Mouse (Mus musculus) splenic B cell, adult 2 months (primary cell): Measurements from ENCODE around the gene Atp6v1a.

Source experiments
- DNase-seq: peaks from one replicate; pipeline ENCODE4 v3.0.0-alpha.2; 2011; ENCODE audit warnings: low read depth, low spot score
- H3K27me3 ChIP-seq: 2 replicates; pipeline ENCODE4 v1.6.1; 2012; ENCODE audit warnings: mild to moderate bottlenecking, low read length, moderate library complexity, mixed read lengths; ENCODE audit not compliant: control insufficient read depth, poor library complexity, insufficient read depth, severe bottlenecking
- H3K36me3 ChIP-seq: 2 replicates; pipeline ENCODE4 v1.6.1; 2012; ENCODE audit warnings: mild to moderate bottlenecking, low read length, moderate library complexity, mixed read lengths; ENCODE audit not compliant: control insufficient read depth, poor library complexity, insufficient read depth, severe bottlenecking

Atp6v1a gene

DNA sequence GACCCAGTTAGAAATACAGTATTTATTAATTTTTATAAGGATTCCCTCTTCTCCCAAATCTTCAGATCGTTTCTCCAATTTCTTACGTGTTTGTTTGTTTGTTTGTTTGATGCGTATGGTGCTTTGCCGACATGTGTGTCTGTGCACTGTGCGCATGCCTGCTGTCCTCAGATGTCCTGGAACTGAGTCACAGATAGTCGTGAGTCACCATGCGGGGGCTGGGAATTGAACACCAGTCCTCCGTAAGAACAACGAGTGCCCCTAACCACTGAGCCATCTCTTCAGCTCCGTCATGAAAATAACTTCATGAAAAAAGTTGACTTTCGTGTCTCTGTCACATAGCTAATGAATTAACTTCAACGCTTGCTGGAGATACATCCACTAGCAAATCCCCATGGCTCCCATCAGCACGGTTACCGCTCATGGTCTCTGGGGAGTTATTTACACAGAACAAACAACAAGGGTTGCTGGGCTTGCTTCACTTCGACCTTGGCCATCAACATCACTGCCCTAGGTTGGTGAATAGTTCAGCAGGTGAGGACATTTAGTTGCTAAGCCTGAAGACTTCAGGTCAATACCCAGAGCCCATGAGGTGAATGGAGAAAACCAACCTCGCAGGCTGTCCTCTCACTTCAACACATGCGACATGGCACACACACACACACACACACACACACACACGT lies 78.8 kb downstream of the Atp6v1a start:
- Histone ChIP-seq H3K36me3 (no peaks in the 10 kb centered on the region), H3K27me3 (no peaks in the 10 kb centered on the region)
- DNase-seq: no peak

GRCm38 (mm10) chr16:44058745-44059144 lies 80.8 kb downstream of the Atp6v1a start:
- peak; percentile 82 for DNase-seq
- no peaks in the 10 kb centered on the region for H3K36me3 ChIP-seq
- no peaks in the 10 kb centered on the region for H3K27me3 ChIP-seq

DNA sequence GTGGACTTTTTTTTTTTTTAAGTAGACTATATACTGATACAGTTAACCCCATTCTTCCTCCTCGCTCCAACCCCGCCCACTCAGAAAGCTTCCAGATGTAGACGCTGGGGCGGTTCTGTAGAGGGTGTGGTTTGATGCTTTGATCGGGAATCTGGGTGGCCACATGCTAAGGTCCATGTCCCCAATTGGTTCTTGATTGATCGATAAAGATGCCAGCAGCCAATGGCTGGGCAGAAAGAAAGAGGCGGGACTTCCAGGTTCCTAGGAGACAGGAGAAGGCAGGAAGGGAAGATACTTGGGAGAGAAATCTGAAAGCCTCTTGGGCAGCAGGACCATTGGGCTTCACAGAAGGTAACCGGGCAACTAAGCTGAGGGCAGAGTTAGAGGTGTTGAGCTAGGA lies 83.7 kb downstream of the Atp6v1a start:
- Histone ChIP-seq H3K36me3 (no peaks in the 10 kb centered on the region), H3K27me3 (no peaks in the 10 kb centered on the region)
- DNase-seq: no peak

DNA sequence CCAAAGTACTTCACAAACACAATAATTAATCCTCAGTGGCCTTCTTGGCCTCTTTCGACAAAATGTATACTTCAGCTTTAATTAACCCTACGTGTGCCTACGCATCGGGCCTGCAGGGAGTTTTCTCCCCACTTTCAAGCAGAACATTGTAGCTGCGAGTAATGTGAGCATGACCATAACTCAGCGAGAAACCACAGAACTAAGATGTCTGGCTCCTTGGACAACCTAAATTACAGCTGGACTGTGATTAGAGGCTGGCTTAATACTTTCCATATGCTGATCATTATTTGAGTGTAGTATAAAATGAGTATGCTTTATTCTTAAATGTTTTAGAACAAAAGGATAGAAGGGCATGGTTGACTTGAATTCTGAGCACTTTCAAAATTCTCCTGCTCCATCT lies 86.2 kb downstream of the Atp6v1a start:
- no peak for DNase-seq
- Histone ChIP-seq H3K36me3 (no peaks in the 10 kb centered on the region), H3K27me3 (no peaks in the 10 kb centered on the region)

DNA sequence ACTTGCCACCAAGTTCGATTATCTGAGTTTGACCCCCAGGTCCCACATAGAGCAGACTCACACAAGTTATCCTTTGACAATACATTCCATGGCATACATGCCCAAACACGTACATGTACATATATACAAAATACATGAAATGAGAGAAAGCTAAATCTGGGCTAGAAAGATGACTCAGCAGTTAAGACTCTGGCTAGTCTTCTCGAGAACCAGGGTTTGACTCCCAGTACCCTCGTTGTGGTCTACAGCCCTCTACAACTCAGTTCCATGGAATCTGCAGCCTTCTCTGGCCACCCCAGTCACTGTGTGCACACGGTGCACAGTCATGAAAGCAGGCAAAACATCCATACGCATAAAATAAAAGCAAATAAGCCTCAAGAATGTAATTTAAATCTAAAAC lies 87.1 kb downstream of the Atp6v1a start:
- Histone ChIP-seq H3K36me3 (no peaks in the 10 kb centered on the region), H3K27me3 (no peaks in the 10 kb centered on the region)
- no peak for DNase-seq

DNA sequence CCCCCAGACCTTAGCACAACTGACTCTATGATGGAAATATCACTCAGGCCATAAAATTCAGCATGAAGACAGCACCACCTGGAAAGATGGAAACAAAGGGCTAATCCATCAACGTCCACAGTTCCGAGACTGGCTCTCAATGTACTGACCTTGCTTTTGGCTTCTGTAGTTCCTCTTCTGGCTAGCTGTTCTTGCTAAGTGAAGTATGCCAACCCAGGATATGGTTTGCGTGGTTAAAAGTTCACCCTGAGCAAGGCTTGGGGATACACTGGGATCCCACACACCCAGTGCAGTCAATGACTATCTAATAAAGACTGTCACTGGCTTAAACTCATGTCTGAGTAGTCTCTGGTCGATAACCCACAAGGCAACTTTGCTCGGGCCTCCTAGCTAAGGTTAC lies 89.4 kb downstream of the Atp6v1a start:
- Histone ChIP-seq H3K27me3 (no peaks in the 10 kb centered on the region), H3K36me3 (no peaks in the 10 kb centered on the region)
- no peak for DNase-seq

- Histone ChIP-seq H3K36me3 (no peaks in the 10 kb centered on the region), H3K27me3 (no peaks in the 10 kb centered on the region)
- DNase-seq: peak; percentile 39
Observed at GRCm38 (mm10) chr16:44039112-44039511, 100.4 kb downstream of the Atp6v1a start.
